Mouse (Mus musculus) natural killer cell, adult 2 months (primary cell): ENCODE measurements around the gene Daw1.

Experiments used
- DNase-seq, 2 experiments: peaks; one replicate each; pipeline ENCODE4 v3.0.0; 2022; ENCODE audit warnings: low spot score in 2 of 2

Gene Daw1

GRCm38 (mm10) chr1:83187154-83187553 is 27.6 kb downstream of the Daw1 start:
- DNase-seq = no peak

GRCm38 (mm10) chr1:83209981-83210380 is 50.4 kb downstream of the Daw1 start:
- DNase-seq = no peak

- DNase-seq = no peak
Observed at GRCm38 (mm10) chr1:83218260-83218659, 58.7 kb downstream of the Daw1 start.

- no peak for DNase-seq
Observed at GRCm38 (mm10) chr1:83223072-83223471, 63.5 kb downstream of the Daw1 start.

GRCm38 (mm10) chr1:83224423-83224960 is 64.9 kb downstream of the Daw1 start:
- no peak for DNase-seq

- no peak for DNase-seq
Observed at GRCm38 (mm10) chr1:83227946-83228345, 68.4 kb downstream of the Daw1 start.

- no peak for DNase-seq
Observed at GRCm38 (mm10) chr1:83248235-83248746, 88.7 kb downstream of the Daw1 start.

- DNase-seq = no peak
Observed at GRCm38 (mm10) chr1:83251746-83252145, 92.2 kb downstream of the Daw1 start.
